20 mouse cellular contexts compared by ENCODE assay signal in genomic region chr1:81859464-81859863, GRCm38 (mm10).
"Had no signal": no experiment of that assay in that cellular context is flagged by ENCODE, and none has a peak within 500 bp of the region (broad histone marks: within the 10 kb centered on the region; RNA-seq: fewer than 3 reads in every experiment).

No protein-coding gene starts in this region.

- H3K36me3 ChIP-seq: limb, embryonic 10.5 days; limb, embryonic 13.5 days; liver, embryonic 12.5 days; liver, embryonic 15.5 days; lung, embryonic 15.5 days; midbrain, embryonic 10.5 days; midbrain, embryonic 13.5 days; neural tube, embryonic 13.5 days had no signal

- H3K27me3 ChIP-seq: limb, embryonic 13.5 days; liver, embryonic 12.5 days; liver, embryonic 15.5 days; lung, embryonic 15.5 days; megakaryocyte, embryonic 14.5 days; midbrain, embryonic 13.5 days; neural tube, embryonic 13.5 days had no signal

- H3K4me2 ChIP-seq: limb, embryonic 13.5 days; liver, embryonic 12.5 days; liver, embryonic 15.5 days; lung, embryonic 15.5 days; midbrain, embryonic 13.5 days; neural tube, embryonic 13.5 days had no signal

- DNase-seq: kidney, postnatal 25 days; liver; lung, adult 18-20 months; lung, postnatal 10 days; lung, postnatal 36 days; retina, postnatal 1 day; thymus, postnatal 25 days had no signal

- H3K9me3 ChIP-seq: limb, embryonic 10.5 days; limb, embryonic 13.5 days; liver, embryonic 12.5 days; liver, embryonic 15.5 days; lung, embryonic 15.5 days; megakaryocyte, embryonic 14.5 days; midbrain, embryonic 10.5 days; midbrain, embryonic 13.5 days; neural tube, embryonic 13.5 days had no signal

- H3K9ac ChIP-seq: limb, embryonic 13.5 days; liver, embryonic 12.5 days; liver, embryonic 15.5 days; lung, embryonic 15.5 days; midbrain, embryonic 13.5 days; neural tube, embryonic 13.5 days had no signal

- H3K27ac ChIP-seq: kidney, postnatal 0 days; limb, embryonic 10.5 days; limb, embryonic 13.5 days; liver, embryonic 12.5 days; liver, embryonic 15.5 days; lung, embryonic 15.5 days; midbrain, embryonic 10.5 days; midbrain, embryonic 13.5 days; neural tube, embryonic 13.5 days; stomach, postnatal 0 days had no signal

- H3K4me1 ChIP-seq: liver, embryonic 12.5 days; liver, embryonic 15.5 days; megakaryocyte, embryonic 14.5 days; midbrain, embryonic 13.5 days; neural tube, embryonic 13.5 days had no signal

- H3K4me3 ChIP-seq: limb, embryonic 10.5 days; limb, embryonic 13.5 days; liver, embryonic 12.5 days; liver, embryonic 15.5 days; lung, embryonic 15.5 days; megakaryocyte, embryonic 14.5 days; midbrain, embryonic 10.5 days; midbrain, embryonic 13.5 days; myocyte; neural tube, embryonic 13.5 days had no signal

- ATAC-seq: liver, embryonic 12.5 days; midbrain, embryonic 13.5 days; midbrain, embryonic 16.5 days had no signal
